Mouse (Mus musculus) layer of hippocampus, adult 9-10 months (tissue): ENCODE measurements at regions not wholly inside any gene's neighbourhood (a gene's known extent, or its start where the extent isn't known, plus 50 kb on each side); places are given as distances from the start of the nearest gene placed in this dataset.

ENCODE experiments used
- DNase-seq: peaks from one replicate; pipeline ENCODE4 v3.0.0; 2022; ENCODE audit warnings: low spot score

DNA sequence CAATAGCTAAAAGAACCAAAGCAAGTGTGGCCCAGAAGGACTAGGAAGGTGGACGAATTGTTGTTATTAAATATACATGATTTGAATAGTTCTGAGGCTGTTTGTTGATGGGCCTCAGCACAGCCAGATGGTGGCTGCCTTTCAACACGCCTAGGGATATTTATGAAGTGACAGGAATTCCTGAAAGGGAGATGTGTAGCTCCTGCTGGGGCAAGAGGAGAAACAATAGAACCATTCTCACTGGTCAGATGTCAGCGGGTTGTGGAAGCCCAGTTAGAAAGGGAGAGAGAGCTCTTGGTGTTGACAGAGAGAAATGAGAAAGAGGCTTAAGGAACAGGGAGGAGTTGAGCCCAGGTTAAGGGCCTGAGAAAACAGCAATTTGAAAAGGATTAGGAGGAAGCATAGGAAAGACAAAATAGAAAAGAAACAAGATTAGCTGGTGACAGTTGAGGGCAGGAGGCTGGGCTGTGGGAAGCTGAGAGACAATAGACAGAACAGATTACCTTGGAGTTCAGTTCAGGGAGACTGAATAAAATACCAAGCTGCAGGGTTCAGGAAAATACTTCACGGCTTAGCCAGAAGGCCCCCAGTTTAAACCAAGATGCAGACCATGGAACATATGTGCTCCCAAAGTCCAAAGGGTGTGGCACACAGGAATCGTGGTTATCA lies 174.7 kb upstream of the Ptbp2 start:
- DNase-seq: no peak

GRCm38 (mm10) chr3:119957529-119957928 lies 173.3 kb upstream of the Ptbp2 start:
- DNase-seq: no peak

DNA sequence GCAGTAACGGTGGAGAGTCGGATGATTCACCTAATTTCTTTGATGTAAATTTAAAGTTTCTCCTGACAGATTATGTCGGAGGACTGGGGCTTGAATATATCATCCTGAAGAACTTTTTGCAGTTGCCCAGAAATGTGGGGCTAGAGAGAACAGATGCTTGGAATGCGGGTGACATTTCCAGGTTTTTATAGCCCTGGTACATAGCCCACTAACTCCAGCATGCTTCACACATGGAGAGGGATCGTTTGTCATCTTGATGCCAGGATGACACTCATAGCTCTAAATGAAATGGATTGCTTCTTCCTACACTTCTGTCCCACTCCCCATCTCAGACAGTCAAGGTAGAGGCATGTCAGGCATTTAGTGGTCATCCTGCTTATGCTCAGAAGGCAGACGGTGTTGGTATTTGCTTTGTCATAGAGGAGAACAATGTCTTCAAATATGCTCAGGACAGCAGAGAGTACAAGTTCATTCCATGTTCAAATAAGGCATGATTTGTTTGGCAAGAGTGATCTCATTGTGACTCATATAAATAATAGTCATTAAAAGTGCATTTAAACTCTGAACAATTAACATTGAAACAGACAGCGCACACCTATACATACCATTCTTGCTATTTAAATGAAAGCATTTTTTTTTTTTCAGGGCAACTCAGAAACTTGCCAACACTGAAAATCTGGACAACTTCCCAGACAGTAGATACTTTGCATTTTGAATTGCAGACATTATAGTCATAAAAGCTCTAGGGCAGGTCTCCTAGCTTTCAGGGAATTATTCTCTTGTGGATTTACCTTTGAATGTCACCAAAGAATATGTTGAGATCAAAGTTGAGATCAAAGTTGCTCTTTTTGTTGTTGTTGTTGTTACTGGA lies 171.7 kb upstream of the Ptbp2 start:
- no peak for DNase-seq

DNA sequence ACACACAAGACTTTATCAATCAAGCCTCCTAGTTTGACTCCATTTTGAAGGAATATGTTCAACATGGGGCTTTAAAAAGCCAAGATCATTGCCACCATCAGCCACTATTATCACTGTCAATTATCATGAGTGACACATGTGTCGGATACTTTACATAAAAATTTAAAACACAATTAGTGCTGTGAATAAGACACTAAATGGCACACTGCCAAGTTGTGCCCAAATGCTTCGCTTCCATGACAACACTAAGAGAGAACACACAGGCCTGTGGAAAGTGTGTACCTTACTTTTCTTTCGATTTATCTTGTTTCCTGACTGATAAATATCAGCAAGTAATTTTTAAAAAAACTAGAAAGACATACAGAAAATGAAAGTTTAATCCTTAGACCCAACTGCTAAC lies 166.5 kb upstream of the Ptbp2 start:
- DNase-seq: no peak

- DNase-seq: no peak
Measured at GRCm38 (mm10) chr3:119950070-119950469, 165.8 kb upstream of the Ptbp2 start.

DNA sequence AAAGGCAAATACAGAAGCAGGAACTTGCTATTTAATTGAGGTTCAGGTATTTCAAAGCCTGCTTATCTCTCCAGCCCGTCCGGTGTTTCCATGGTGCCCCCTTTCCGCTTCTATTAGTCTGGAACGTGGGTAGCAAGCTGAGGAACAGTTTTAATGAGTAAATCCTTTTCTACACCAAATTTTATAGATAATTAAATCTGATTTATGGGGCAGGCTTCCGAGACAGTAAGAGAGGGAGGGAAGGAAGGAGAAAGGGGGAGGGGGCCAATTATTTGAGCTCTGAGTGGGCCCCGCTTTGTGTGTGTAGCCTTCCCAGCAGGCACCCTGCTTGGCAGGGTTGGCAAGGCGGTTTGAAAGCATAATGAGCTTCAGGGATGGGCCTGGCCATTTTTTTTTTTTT lies 165.4 kb upstream of the Ptbp2 start:
- no peak for DNase-seq

- DNase-seq: no peak
Measured at GRCm38 (mm10) chr3:119949041-119949470, 164.8 kb upstream of the Ptbp2 start.

DNA sequence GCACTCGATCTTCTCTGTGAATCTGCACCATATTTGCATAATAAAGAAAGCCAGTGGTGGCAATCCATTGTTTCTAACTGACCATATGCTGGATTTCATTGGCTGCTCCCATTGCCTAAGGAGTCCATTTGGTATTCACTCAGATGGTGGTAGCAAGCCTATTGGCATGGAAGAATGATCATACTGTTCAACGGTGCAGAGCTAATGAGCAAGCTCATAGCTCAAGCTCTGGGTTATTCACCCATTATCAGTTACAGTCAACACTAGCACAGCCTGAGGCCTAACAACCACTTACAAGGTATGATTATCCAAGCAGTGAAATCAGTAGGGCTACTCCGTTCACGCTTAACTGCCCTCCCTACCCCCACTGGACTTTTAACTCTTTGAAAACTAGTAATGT lies 162.9 kb upstream of the Ptbp2 start:
- DNase-seq: no peak

- no peak for DNase-seq
Measured at GRCm38 (mm10) chr3:119944115-119944514, 159.8 kb upstream of the Ptbp2 start.

GRCm38 (mm10) chr3:119939091-119939490 lies 154.8 kb upstream of the Ptbp2 start:
- no peak for DNase-seq

GRCm38 (mm10) chr3:119938425-119938824 lies 154.2 kb upstream of the Ptbp2 start:
- no peak for DNase-seq

- no peak for DNase-seq
Measured at GRCm38 (mm10) chr3:119936526-119936925, 152.3 kb upstream of the Ptbp2 start.

GRCm38 (mm10) chr3:119933049-119933511 lies 148.8 kb upstream of the Ptbp2 start:
- peak; percentile 55 for DNase-seq

GRCm38 (mm10) chr3:119928281-119928680 lies 144.0 kb upstream of the Ptbp2 start:
- no peak for DNase-seq

DNA sequence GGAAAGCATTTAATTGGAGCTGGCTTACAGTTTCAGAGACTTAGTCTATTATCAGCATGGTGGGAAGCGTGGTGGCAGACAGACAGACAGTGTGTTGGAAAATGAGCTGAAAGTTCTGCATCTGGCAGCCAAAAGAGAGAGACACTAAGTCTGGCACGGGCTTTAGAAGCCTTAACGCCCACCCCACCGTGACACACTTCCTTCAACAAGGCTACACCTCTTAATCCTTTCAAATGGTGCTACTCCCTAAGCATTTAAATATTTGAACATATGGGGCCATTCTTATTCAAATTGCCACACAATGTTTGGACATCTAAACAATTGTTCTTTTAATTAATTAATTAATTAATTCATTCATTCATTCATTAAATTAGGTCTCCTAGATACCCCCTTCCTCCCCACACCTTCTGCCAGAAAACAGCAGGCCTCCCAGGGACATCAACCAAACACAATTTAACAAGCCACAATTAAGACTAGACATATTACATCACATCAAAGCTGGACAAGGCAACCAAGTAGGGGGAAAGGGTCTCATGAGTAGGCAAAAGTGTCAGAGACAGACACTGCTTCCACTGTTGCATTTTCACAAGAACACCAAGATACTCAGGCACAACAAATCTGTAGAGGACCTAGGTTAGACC lies 135.4 kb upstream of the Ptbp2 start:
- DNase-seq: no peak

DNA sequence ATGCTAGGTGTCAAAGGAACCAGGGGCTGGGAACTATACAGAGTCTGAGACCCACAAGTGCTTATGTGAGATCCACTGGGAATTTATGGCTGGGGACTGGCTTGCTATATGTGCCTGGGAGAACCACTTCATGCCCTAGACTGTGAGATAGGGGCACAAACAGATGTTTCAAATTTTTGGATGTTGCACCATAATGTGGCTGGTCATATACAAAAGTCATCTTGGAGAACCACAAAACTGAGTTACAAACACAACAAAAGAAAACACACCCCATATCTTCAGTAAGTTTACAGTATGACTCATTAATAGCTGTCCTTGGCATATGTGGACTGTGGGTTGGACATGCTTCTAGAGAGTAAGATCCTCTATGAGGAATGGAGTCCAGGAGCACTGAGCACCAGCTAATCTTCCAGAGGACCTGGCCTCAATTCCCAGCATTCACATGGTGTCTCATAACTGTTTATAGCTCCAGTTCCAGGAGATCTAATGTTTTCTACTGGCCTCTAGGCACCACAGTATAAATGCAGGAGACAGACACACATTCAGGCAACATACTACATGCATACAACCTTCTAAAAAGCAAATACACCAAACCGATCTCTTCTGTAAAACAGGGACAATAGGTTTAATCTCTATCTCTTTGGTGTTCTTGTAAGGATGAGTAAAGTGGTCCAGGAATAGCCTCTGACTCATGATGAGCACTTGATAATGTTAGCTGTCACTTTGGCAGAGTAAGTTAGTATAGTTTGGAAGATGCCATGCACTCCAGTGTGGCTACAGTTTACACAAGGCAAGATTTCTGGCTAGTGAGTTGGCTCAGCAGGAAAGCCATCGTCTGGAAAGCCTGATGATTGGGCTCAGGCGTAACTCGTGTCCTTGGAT lies 132.0 kb upstream of the Ptbp2 start:
- DNase-seq: no peak

GRCm38 (mm10) chr3:119911532-119911931 lies 127.3 kb upstream of the Ptbp2 start:
- no peak for DNase-seq

- no peak for DNase-seq
Measured at GRCm38 (mm10) chr3:119904244-119904643, 120.0 kb upstream of the Ptbp2 start.

DNA sequence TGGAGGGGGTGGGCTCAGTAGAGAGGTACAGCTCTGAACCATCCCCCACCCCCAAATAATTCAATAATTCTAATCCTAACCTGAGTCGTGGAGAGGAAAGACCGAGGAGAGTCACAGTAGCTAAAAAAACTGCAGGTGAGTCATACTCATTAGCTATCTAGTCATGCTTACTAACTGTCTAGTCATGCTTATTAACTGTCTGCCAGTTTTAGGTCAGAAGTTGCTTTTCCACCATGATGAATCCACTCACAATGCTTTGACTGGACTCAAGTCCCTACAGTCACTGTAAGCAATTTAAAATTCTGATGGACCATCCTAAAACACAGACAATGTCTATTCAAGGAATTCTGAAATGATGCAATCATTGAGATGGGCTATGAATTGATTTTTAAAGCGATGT lies 110.9 kb upstream of the Ptbp2 start:
- DNase-seq: no peak

GRCm38 (mm10) chr3:119894035-119894434 lies 109.8 kb upstream of the Ptbp2 start:
- DNase-seq: no peak

GRCm38 (mm10) chr3:119893165-119893910 lies 109.1 kb upstream of the Ptbp2 start:
- DNase-seq: peak; percentile 6
